8 mouse cellular contexts compared by ENCODE assay signal in the genomic region with DNA sequence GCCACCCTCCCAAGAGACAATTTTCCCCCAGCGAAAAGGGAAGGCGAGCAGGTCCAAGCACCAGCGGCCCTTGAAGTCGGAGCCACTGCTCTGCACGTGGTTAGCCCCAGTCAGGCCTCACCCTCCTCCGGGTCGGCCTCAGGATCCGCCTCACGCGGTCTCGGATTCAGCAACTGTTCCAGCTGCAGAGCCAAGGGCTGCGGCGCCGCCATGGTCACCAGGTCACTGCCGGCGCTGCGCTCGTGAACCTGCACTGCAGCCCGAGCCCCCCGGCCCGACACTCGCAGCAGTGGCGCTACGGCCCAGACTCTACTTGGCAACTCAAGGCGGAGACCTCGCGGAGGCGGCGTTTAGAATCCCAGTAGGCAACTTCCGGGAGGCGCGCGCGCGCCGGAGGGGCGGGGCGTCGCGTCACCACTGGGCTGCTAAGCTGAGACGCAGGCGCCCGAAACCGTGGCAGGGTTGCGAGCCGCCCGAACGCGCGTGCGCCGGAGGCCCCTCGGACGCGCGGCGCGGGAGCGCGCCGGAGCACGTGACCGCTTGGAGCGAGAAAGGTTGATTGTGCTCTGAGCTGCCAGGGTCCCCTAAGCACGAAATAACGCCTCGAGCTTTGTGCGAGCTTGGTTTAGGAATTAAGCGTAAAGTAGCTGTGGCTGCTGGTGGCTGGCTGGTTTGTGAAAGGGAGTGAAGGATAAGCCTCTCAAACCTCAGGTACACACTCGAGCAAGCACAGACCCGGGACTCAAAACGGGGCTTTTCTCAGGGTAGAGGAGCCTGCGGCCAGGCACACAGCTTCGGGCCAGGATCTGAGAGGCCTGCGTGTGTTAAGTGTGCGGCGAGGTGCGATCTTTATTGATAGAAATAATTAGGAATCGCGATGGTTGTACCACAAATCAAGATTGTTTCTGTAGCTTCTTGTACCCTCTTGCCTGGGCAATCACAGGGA. TPM values are rescaled to one million over a fixed set of nuclear protein-coding genes. Genes with fewer than 3 reads are reported as not detected.
DNase-seq lines count a peak whose midpoint lies in the region; ATAC-seq and TF ChIP-seq lines count a peak whose summit lies in the region.

A gene (minus strand): TSS at position 352 of the 946 bp plus-strand sequence.

- TF ChIP-seq CTCF in bone marrow, adult 2 months (IDR thresholded peaks at IDR 0.05; ENCODE audit: control insufficient read depth, insufficient read depth, low read length) = 0 out of 2 replicates have a peak, but pooled peaks have one; percentile 5
- 0 out of 2 replicates have a peak, but pooled peaks have one; percentile 19 for TF ChIP-seq CTCF in midbrain, postnatal 0 days (IDR thresholded peaks at IDR 0.05)

- WGBS in bone marrow, adult 2 months = under 1% methylated on average over 79 of the region's 80 CpGs
- under 1% methylated on average over 80 of the region's 80 CpGs for WGBS in embryonic facial prominence, embryonic 15.5 days
- under 1% methylated on average over 68 of the region's 80 CpGs for WGBS in limb, embryonic 14.5 days
- under 1% methylated on average over 80 of the region's 80 CpGs for whole genome bisulfite sequencing in midbrain, postnatal 0 days

- TF ChIP-seq POLR2A in bone marrow, adult 2 months (IDR thresholded peaks at IDR 0.05; ENCODE audit: borderline replicate concordance, control insufficient read depth, low read depth, low read length) = peak; percentile 61; the same call in 1 of the 2 replicates
- peak; percentile 47; the same call in 1 of the 2 replicates for TF ChIP-seq POLR2A in limb, embryonic 14.5 days (IDR thresholded peaks at IDR 0.05; ENCODE audit: borderline replicate concordance, extremely low read depth, insufficient read depth, insufficient read length)

- peaks cover 35% of the 10 kb centered on the region for H3K27me3 ChIP-seq in embryonic facial prominence, embryonic 15.5 days
- H3K27me3 ChIP-seq in limb, embryonic 14.5 days (ENCODE audit: control insufficient read depth, insufficient read depth, low read length) = peaks cover 38% of the 10 kb centered on the region
- H3K27me3 ChIP-seq in midbrain, postnatal 0 days (ENCODE audit: insufficient read depth, low read length) = peaks cover 16% of the 10 kb centered on the region

- H3K9ac ChIP-seq in embryonic facial prominence, embryonic 15.5 days = peak within 1 kb of the TSS; percentile 66
- peak within 1 kb of the TSS; percentile 80 for H3K9ac ChIP-seq in limb, embryonic 14.5 days (ENCODE audit: low read depth, low read length, severe bottlenecking)
- H3K9ac ChIP-seq in midbrain, postnatal 0 days (replicated peaks; ENCODE audit: low read length, poor library complexity, severe bottlenecking) = peak within 1 kb of the TSS; percentile 68

- peak within 1 kb of the TSS; percentile 78 for H3K4me2 ChIP-seq in embryonic facial prominence, embryonic 15.5 days (replicated peaks)
- peak within 1 kb of the TSS; percentile 90 for H3K4me2 ChIP-seq in limb, embryonic 14.5 days (replicated peaks; ENCODE audit: low read depth, low read length, severe bottlenecking)
- H3K4me2 ChIP-seq in midbrain, postnatal 0 days (ENCODE audit: low read depth, low read length, poor library complexity, severe bottlenecking) = peak within 1 kb of the TSS; percentile 65

- peak; percentile 97 for DNase-seq in 416B (ENCODE audit: low read depth)
- DNase-seq in heart, adult 8-10 months (ENCODE audit: low spot score) = peak; percentile 93
- DNase-seq in kidney, adult 9 months = peak; percentile 98
- peak; percentile 98 for DNase-seq in limb, embryonic 14.5 days (ENCODE audit: low spot score)
- DNase-seq in midbrain, postnatal 0 days (ENCODE audit: low spot score) = peak; percentile 98
- peak; percentile 87 to 92 for DNase-seq in spleen, postnatal 14 days (ENCODE audit: low spot score in 2 of 2)

- peak; percentile 98 for ATAC-seq in embryonic facial prominence, embryonic 15.5 days (ENCODE audit: insufficient number of reproducible peaks, low FRiP score, low TSS enrichment, low read depth)
- ATAC-seq in limb, embryonic 14.5 days (ENCODE audit: low FRiP score, low read depth) = peak; percentile 99
- peak; percentile 98 for ATAC-seq in midbrain, postnatal 0 days (ENCODE audit: low FRiP score)

- H3K27ac ChIP-seq in bone marrow, adult 2 months (ENCODE audit: control insufficient read depth, insufficient read depth, low read depth, low read length, poor library complexity) = peak within 1 kb of the TSS; percentile 75
- peak within 1 kb of the TSS; percentile 56 for H3K27ac ChIP-seq in embryonic facial prominence, embryonic 15.5 days (replicated peaks)
- H3K27ac ChIP-seq in limb, embryonic 14.5 days (replicated peaks; ENCODE audit: low read depth, low read length) = peak within 1 kb of the TSS; percentile 70
- H3K27ac ChIP-seq in midbrain, postnatal 0 days (ENCODE audit: low read depth, low read length) = peak within 1 kb of the TSS; percentile 70

- H3K4me3 ChIP-seq in bone marrow, adult 2 months (replicated peaks; ENCODE audit: control insufficient read depth, low read depth, low read length) = peak within 1 kb of the TSS; percentile 90
- H3K4me3 ChIP-seq in embryonic facial prominence, embryonic 15.5 days (replicated peaks) = peak within 1 kb of the TSS; percentile 69
- H3K4me3 ChIP-seq in limb, embryonic 14.5 days (replicated peaks; ENCODE audit: low read length) = peak within 1 kb of the TSS; percentile 77
- H3K4me3 ChIP-seq in midbrain, postnatal 0 days (ENCODE audit: low read depth, low read length) = peak within 1 kb of the TSS; percentile 62

- no peaks in the 10 kb centered on the region for H3K4me1 ChIP-seq in bone marrow, adult 2 months (ENCODE audit: control insufficient read depth, insufficient read depth, low read length)
- H3K4me1 ChIP-seq in embryonic facial prominence, embryonic 15.5 days = peaks cover 12% of the 10 kb centered on the region; the same call in 1 of the 2 replicates
- H3K4me1 ChIP-seq in limb, embryonic 14.5 days (ENCODE audit: control insufficient read depth, insufficient read depth, low read length) = peaks cover 8% of the 10 kb centered on the region; the same call in 1 of the 2 replicates
- no peaks in the 10 kb centered on the region for H3K4me1 ChIP-seq in midbrain, postnatal 0 days (ENCODE audit: insufficient read depth, low read length)

- H3K36me3 ChIP-seq in embryonic facial prominence, embryonic 15.5 days = peaks cover 14% of the 10 kb centered on the region; the same call in 1 of the 2 replicates
- peaks cover 20% of the 10 kb centered on the region for H3K36me3 ChIP-seq in limb, embryonic 14.5 days (ENCODE audit: control insufficient read depth, insufficient read depth, low read length)
- H3K36me3 ChIP-seq in midbrain, postnatal 0 days (ENCODE audit: insufficient read depth, low read length) = no peaks in the 10 kb centered on the region

- H3K9me3 ChIP-seq in embryonic facial prominence, embryonic 15.5 days (replicated peaks) = no peaks in the 10 kb centered on the region
- no peaks in the 10 kb centered on the region for H3K9me3 ChIP-seq in limb, embryonic 14.5 days (ENCODE audit: control insufficient read depth, low read length)
- H3K9me3 ChIP-seq in midbrain, postnatal 0 days (ENCODE audit: low read length) = no peaks in the 10 kb centered on the region

RNA-seq across cellular contexts. Expression of the gene that starts here (rescaled TPM):
- 16.7 and 26.2 TPM in 2 replicates for polyA plus RNA-seq in bone marrow, adult 2 months (2011; ENCODE audit: insufficient read depth, insufficient read length, low replicate concordance, missing spikeins)
- 43.3 and 49.4 TPM in 2 replicates for polyA plus RNA-seq in embryonic facial prominence, embryonic 15.5 days (2015; fragmentation: Nextera tagmentation; extraction: Ambion mirVana)
- 10 to 100 TPM; 12.9 to 14.3 (median 13.1) TPM for total RNA-seq in heart, adult 8-10 months (2022)
- polyA plus RNA-seq in limb, embryonic 14.5 days (2012; rRNA removed) = 8.7 and 12.3 TPM in 2 replicates
- polyA plus RNA-seq in limb, embryonic 14.5 days (2014; fragmentation: Nextera tagmentation; extraction: Ambion mirVana) = 44.3 and 44.8 TPM in 2 replicates
- total RNA-seq in midbrain, postnatal 0 days (2014; rRNA removed) = 24.8 and 27.3 TPM in 2 replicates
- 34.9 and 39.2 TPM in 2 replicates for polyA plus RNA-seq in midbrain, postnatal 0 days (2015; fragmentation: Nextera tagmentation; extraction: Ambion mirVana)

Comparison
In these comparisons a context has a peak if more than half of its experiments do, and no peak if none do; other contexts are left out.
1. Peak in every context shown above with its lines: DNase-seq, ATAC-seq, H3K4me3 ChIP-seq and H3K27ac ChIP-seq.